Mouse (Mus musculus) right cerebral cortex, postnatal 14 days (tissue): ENCODE measurements around the gene Thsd1.

Experiments
- DNase-seq: peaks from one replicate; pipeline ENCODE4 v3.0.0; 2022

Gene Thsd1

DNA sequence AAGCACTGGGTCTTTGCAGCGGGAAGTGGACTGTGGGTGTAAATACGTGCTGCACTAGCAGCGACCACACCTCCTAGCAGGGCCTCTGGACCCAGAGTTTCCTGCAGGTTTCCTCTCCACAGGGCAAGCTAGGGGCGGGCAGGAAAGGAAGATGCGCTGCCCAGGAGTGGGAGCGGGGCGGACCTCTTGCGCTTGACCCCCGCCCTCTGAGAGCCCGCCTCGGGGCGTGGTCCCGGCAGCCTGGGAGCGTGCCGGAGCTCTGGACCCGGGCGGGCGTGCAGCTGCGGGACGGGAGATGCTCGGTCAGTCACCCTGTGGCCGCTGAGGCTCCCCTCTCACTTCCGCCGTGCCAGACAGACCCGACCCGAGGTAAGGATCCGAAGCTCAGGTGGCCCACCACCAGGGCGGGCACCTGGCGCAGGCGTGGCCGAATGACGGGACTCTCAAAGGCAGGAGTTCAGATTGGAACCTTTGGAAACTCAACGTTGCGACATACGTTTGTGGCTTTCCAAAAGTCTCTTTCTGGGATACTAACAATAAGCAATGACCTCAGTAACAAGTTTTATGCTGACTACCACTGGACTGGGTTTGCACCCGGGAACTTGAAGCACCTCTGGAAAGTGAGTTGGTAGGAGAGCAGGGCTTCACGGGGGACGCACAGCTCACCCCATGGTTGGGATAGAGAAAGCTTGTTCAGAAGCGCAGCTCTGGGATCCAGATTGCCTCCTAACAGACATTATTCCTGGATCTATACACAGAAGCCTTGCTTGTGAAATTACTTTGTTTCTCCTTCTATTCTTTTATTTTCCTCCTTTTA is at the start of gene Thsd1:
Thsd1 (plus strand) TSS at position 253 of the 817 bp plus-strand sequence.
- DNase-seq = peak; percentile 18

DNA sequence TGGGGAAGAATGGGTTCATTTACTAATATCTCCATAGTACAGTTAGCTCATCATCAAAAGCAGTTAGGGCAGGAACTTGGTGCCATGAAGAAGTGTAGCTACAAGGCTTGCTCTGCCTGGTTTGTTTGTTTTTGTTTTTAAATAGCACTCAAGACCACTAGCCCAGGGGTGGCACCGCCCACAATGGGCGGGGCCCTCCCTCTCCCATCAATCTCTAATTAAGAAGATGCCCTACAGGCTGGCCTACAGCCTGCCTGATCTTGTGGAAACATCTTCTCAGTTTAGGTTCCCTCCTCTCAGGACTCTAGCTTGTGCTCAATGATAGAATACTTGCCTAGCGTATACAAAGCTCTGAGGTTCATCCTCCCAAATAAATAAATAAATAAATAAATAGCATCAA is 42.2 kb upstream of the Thsd1 start:
- no peak for DNase-seq

DNA sequence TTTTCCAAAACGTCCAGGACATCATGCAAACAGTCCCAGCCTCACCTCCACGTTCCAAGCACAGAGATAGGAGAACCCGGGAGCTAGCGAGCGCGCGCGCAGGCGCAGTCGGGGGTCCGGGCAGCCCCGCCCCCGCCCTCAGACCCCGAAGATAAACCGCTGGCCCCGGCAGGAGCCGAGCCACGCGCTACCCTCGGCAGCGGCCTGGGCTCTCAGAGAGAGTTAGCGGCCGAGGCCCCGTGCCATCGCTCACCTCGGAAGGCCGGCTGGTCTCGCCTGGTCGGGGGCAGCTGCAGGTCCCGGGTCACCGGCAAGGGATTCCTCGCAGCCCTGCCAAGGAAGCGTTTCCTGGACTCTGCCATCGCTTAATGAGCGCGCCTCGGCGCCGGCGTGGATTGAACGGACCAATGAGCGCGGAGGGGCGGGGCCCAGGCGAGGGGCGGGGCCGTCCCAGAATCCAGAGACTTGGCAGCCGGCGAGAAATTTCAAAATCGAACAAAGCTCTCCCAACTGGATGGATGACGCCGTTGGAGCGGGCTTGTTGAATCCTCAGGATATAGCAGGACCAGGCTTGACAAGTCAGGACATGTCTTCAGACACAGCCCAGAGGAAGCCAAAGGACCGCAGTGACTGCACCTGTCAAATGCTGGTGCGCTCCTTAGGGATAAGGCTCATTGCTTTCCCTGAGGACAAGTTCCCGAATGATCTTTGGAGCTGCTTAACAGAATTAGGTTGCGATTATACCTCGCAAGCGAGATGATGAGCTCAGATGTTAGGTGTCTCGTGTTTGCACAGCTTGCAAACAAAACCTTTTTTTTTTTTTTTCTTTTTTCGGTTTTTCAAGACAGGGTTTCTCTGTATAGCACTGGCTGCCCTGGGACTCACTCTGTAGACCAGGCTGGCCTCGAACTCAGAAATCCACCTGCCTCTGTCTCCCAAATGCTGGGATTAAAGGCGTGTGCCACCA is 41.4 kb upstream of the Thsd1 start, which contains the start of gene Ckap2:
Ckap2 (minus strand) TSS at position 389 of the 967 bp plus-strand sequence.
- peak; percentile 87 for DNase-seq

DNA sequence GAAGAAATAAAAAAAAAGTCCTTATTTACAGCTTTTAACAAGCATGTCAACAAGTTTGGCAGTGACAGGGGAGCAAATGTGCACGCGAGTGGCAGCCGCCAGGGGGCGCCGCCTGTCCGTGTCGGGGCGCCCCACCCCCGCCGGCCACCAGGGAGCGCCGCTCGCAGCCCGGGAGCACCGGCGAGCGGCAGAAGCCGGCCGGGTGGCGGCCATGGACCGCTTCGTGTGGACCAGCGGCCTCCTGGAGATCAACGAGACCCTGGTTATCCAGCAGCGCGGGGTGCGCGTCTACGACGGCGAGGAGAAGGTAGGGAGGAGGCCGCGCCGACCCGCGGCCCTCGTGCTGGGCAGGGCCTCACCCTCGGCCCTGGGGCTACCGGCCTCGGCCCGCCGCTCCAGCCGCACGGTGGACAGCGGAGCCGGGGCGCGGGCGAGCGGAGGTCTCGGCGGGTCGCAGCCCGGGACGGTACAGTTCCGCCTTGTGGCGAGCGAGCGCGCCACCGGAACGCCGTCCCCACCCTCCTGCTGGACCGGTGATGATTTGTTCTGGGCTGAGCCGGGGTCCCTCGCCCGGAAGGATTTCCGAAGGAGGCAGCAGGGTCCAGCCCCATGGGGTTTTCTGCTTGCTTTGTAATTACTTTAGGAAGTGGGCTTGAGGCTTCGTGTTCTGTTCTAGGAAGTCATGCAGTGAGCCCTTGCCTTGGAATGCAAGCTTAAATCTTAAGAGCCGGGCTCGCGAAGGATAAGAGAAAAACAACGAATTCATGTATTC is 34.3 kb upstream of the Thsd1 start, which contains the start of gene Vps36:
Vps36 (plus strand) TSS at position 150 of the 772 bp plus-strand sequence.
- DNase-seq = peak; percentile 88

DNA sequence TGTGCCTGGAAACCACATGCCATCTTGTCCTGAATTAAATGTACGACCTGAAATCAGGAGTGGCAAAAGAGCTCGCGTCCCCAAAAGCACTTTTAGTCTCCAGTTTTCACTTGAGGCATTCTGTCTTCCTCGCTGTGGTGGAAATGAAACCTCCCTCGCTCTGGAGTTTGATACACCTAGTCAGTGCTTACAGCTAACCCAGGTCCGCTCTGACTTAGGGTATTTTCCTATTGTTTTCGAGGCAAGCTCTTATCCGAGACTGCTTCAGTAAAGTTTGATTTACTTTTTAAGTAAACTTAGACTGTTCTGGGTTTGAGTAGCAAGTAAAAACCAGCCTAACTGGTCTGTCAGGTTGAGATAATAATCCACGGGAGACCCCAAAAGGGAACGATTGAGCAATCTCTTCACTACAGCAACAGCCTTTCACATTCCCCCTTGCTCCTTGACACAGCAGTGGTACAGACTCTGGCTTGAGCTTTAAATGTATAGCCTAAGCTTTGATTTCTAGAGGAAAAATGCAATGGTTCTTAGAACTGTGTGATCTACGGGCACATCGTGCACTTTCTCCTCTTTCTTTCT is 33.6 kb upstream of the Thsd1 start:
- DNase-seq = no peak

DNA sequence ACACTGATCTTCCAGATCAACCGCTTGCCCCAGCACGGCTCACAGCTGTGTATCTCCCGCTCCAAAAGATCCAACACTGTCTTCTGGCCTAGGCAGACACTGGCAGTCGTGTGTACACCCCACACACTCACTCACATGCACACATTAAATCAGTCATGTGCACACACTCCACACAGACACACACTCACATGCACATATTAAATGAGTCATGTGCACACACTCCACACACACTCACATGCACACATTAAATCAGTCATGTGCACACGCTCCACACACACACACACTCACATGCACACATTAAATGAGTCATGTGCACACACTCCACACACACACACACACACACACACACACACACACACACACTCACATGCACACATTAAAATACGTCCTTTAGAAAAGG is 29.2 kb upstream of the Thsd1 start:
- DNase-seq = no peak

DNA sequence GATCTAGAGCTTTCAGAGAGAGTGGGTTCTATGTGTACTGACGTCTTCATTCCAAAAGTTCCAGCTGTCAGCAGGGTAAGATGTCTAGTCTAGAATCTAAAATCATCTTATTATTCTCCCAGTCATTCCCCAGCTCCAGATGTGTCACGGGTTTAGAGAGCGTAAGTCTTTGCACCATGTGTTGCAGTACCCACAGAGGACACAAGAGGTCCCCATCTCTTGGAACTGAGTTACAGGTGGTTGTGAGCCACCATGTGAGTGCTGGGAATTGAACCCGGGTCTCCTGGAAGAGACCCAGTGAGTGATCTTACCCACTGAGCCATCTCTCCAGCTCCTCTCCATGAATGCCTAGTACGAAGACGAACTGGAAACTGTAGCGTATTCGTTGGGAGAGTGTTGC is 27.6 kb upstream of the Thsd1 start:
- no peak for DNase-seq

DNA sequence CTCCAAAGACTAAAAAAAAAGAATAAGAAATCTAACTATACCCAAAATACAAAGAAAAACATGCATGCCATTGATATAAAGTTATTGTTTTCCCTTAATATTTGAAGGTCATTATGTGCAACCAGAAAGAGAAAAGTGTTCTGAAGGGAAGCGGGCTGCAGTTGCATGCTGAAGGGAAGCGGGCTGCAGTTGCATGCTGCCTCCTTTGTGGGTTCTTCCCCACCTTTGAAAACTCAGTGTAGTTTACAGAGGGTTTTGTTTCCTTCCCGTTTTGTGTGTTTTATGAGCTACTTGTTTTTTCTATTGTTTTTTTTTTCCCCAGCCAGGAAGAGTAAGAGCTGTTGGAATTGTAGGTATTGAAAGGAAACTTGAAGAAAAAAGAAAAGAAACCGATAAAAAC is 19.6 kb upstream of the Thsd1 start:
- no peak for DNase-seq

DNA sequence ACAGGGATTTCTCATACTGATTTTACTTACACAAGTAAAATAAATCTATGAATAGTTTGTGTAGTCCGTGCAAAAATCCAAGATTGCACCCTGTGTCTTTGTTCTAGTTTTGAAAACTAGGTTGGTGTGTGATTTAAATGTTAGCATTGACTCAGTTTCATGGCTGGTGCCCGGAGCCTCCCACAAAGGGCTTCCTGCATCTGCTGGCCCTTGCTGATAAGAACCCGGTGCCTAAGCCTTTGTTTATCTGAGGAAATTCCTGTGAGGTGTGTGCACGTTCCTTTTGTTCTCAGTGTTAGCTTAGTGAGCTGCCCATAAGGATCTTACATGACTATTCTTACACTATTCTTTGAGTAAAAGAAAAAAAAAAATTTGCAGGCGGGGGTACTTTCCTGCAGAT is 18.1 kb upstream of the Thsd1 start:
- DNase-seq = no peak

DNA sequence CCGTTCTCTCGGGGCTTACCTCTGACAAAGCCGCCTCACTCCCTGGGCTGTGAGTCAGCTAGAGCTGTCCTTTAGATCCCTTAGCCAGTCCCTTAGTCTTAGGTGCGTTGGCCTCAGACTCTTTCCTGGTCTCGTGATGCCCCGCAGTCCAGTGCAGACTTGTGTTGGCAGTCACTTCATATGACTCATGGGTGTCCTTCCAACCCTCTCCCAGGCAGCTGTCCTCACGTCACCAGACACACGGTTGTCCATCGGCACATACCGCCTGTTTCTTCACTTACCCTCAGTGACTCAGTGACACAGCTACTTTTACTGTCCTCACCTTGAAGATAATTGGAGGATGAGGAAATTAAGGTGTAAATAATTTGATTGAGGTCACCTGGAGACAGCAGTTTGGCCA is 12.3 kb upstream of the Thsd1 start:
- no peak for DNase-seq

DNA sequence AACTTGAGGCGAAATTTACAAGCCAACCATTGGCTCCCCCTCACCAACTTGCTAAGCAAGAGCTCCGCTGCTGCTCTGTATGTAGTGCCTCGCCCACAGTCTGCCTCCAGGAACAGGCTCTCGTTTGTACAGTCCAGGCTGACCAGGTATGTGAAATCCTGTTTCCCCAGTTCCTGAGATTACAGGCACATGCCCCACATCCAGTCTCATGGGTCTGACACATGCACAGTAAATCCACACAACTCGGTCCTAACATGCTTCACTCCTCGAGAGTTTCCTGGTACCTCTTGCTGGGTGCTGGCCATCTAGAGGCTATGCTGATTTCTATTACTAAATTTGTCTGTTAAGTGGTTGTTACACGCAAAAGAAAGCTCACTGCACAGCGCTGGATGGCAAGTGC is 752 bp upstream of the Thsd1 start:
- no peak for DNase-seq

DNA sequence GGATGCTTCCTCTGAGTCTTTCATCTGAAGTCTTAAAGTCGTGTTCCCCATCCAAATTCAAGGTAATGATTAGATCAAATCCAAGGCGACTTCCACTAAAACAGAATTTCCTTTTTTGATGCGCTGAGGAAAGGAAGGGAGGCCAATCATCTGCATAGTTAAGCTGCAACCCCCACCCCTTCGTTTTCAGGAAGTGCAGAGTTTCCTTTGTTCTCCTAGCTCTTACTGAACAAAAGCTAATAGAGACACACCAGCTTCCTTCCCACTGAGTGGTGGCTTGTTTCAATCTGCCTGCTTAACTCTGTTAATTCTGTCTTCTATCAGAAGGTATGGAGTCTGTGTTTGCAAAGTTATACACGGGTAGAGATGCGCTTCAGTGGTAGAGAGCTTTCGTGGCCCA is 1.5 kb downstream of the Thsd1 start:
- no peak for DNase-seq

DNA sequence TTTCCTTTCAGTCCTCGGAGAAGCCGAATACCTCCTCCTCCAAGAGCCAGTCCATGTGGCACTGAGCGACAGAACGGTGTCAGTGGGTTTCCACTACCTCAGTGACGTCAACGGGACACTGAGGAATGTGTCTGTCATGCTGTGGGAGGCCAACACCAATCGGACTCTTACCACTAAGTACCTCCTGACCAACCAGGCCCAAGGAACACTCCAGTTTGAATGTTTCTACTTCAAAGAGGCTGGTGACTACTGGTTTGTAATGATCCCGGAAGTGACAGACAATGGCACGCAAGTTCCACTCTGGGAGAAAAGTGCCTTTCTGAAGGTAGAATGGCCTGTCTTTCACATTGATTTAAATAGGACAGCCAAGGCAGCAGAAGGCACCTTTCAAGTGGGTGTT is 15.9 kb downstream of the Thsd1 start:
- no peak for DNase-seq

DNA sequence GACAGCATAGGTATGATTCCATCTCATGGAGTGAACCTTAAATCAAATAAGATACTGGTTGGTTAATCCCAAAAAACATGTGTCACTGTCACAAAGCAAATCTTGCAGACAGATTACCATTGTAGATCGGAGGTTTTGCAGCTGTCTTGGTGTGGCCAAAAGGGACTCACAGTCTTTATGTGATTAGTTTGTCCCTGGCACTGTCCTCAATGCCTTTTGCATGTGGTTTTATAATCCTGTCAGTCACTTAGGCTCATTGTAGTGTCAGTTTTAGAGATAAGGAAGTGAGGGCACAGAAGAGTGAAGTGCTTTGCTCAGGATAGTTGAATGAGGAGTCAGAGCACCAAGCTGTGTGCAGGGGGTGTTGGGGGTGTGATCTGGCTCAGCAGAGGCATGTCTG is 18.6 kb downstream of the Thsd1 start:
- no peak for DNase-seq

DNA sequence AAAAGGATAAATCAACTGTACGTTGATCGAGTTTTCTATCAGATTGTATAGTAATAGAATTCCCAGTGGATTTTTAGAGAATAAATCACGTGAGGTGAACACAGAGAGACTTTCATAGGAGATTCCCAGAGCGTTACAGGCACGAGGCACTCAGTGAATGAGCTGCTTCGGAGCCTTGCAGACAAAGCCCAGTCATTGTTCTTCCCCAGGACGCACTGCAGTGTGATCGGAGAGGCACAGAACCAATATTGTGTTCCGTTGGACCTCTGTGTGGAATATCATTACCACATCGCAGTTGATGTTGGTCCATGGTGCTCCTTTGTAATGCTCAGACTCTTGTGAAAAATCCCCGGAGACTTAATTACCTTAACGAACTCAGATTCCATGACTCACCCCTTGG is 20.8 kb downstream of the Thsd1 start:
- DNase-seq = no peak

DNA sequence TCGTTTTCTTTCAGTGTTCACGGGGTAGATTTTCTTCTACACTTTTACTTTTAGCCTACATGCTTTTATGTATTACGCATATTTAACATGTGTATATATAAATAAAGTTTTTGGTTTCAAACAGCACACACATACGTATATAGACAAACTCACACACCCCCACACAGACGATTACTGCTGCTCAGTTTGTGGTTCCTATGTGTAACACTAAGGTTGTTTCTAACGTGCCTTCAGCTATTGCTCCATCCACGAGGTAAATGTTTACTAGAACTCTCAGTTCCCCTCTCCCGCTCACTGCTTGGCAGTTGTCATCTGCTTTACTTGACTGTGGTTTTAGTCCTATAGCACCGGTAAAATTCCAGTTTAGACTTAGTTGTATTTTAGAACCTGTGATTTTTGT is 22.0 kb downstream of the Thsd1 start:
- DNase-seq = no peak

DNA sequence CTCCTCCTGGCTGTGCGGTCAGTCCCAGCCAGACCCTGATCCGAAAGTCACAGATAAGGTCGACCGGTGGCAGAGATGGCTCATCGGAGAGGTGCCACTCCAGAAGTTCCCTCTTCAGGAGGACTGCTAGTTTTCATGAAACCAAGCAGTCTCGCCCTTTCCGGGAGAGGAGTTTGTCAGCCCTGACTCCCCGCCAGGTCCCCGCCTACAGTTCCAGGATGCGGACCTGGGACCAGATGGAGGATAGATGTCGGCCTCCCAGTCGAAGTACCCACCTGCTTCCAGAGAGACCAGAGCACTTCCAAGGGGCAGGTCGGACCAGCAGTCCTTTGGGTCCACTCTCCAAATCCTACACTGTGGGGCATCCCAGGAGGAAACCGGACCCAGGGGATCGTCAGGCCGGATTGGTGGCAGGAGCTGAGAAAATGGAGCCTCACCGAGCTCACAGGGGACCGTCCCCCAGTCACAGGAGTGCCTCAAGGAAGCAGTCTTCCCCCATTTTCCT is 31.9 kb downstream of the Thsd1 start:
- no peak for DNase-seq

DNA sequence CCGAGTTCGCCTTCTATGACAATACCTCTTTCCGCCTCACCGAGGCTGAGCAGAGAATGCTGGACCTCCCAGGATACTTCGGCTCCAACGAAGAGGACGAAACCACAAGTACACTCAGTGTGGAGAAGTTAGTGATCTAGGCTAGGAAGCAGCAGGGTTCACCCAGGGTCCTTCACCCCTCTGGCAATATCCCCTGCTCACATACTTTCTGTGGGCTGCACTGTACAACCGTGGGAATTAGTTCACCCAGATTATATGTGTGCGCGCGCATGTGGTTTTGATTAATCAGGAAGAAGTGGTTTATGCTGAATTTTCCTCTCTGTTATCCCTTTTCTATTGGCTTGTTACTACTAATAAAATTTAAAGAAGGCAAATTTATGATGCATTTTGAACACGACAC is 32.4 kb downstream of the Thsd1 start:
- DNase-seq = no peak

DNA sequence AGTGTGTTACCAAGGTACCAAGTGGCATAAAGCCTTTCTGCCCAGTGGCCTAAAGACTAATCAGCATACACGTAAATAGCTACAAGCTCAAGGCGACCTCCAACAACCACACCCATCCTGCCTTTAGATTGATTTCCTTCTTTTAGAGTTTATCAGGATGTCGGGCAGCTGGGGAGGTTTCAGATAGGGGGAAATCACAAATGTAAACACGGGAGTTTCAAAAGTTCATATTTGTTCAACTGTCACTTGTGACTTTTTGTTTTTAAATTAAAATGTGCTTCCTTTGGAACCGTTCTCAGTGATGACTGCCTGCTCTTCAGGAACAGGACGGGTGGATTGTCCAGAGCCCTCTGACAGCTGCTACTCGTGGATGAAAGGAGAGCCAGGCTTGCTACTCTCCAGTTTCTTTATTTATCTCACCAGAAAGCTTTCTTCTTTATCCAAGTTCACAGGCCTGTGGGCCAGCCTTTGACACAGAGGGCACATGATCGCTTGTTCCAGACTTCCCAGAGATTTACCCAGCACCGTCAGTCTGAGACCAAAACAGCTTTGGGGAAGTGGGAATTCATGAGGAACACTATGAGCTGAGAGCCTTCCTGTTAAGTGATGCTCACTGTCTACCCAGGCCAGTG is 33.1 kb downstream of the Thsd1 start:
- no peak for DNase-seq

DNA sequence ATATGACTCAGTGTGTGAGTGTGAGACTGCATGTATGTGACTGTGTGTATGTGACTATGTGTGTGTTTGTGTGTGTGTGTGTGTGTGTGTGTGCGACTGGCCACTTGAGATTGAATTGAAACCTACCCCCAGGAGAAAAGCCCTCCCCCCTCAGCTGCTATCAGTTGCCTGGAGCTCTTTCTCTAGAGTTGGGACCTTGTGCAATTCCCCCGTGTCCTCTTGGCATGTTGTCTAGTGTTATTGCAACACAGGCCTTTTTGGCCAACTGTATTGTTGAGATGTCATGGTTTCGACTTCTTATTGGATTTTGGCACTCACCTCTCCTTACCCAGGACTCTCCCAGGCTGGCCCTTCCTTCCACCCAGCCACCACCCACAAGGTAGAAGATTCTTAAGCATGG is 35.2 kb downstream of the Thsd1 start:
- no peak for DNase-seq

DNA sequence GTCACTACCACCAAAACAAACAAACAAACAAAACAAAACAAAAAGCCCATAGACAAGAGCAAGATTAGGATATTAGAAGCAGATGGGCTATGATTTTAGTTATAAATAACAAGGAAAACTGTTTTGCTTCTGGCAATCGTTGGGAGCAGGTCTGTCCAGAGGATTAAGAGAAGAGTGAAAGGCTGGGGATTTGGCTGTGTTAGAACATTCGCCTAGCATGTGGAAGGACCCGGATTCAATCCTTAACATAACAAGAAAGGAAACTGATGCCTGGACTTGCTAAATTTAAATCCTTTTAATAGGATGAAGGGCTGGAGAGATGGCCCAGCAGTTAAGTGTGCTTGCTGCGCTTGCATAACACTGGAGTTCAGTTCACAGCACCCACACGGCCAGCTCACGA is 37.2 kb downstream of the Thsd1 start:
- DNase-seq = no peak

DNA sequence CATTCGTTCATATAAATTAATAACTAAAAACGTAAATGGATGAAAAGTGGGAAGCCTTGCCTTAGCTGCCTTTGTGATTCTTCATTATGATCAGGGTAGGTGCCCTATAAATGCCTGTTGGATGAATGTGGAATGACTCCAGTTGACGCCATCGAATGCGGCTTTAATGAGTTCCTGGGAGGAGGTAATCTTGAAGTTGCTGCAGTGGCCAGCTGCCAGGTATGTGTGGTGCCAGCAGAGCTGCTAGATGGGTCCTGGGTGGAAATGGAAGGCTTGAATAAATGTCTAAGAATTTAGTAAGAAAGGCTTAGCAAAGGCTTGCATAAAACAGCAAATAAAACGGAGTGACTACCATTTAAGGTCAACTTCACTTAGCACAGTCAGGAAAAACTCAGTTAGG is 37.7 kb downstream of the Thsd1 start:
- DNase-seq = no peak
